Mouse (Mus musculus): Measurements from ENCODE around the gene Nme7.

Gene Nme7

GRCm38 (mm10) chr1:164436749-164437148 is 132.8 kb downstream of the Nme7 start:
- no peak for DNase-seq (ENCODE audit: low spot score)

- no peak for DNase-seq (ENCODE audit: low spot score)
Measured at GRCm38 (mm10) chr1:164440230-164440629, 136.3 kb downstream of the Nme7 start.

DNA sequence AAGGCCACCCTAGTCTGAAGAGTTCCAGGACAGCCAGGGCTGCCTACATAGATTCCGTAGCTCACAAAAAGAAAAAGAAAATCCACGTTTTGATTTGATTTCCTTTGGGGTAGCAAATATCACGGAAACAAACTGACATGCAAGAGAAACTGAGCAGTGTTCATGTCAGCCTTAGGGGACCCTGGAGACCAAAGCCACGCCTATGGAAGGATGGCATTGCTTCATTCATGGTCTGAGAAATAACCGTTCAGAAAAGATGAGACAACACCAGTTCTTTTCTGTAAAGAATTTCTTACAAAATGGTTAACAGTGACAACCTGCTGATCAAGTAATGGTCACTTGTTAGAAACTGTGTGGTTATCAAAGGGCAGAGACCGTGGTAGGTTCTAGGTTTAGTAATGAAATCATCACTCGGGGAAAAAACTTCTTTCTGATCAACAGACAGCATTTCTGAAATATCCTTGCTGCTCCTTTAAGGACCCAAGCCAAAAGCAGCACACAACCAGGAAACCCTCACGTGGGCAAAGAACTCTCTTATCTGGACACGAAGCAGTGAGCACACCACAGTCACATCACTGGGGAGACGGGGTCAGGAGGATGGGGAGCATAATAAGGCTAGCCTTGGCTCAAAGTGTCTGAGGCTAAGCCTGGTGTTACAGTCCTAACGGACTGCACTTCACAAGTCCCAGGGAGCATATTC is 136.9 kb downstream of the Nme7 start:
- no peak for DNase-seq (ENCODE audit: low spot score)

DNA sequence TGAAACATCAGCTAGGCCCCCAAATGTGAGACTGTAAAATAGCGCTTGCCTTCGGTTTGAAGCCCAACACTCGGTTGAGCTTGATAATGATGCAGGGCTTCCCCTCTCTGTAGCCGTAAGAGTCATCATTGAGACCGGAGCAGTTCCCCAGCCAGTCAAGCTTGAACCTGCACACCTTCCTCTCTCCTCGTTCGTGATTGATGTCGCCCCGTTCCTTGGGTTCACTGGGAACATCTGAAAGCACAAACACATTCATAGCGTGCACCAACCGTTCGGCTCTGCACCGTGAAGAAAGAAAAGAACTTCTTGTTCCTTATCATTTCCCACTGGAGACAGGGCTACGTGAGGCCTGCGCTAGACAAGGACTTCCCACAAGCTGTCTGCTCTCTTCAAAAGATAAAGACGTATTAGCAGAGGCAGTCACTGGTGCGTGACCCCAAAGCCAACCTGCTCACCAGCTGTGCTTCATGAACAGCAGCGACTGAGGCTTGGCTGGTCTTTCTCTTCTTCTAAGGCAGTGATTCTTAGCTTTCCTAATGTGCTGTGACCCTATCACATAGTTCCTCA is 137.6 kb downstream of the Nme7 start:
- no peak for DNase-seq (ENCODE audit: low spot score)

DNA sequence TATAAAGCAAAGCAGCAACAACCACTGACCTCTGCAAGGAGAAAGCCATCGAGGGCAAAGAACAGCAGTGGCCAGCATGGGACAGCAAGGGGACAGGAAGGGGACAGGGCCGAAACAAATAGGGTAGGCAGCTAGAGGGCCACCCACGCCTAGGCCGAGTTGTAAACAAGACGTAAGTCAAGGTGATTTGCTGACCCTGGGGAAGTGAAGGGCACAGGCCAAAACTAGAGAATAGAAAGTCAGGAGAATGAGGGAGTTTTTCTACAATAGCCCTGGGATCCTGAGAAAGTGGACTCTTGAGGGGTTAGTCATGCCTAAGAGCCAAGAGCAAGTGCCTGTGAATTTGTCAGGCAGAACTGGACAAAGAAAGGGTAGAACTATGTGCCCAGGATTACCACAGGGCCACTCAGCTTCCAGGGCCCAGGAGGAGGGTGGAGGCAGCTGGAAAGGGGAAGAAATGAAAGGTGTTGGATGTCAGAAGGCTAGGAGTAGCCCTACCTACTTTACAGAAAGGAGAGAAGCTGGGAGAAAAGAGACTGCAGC is 141.8 kb downstream of the Nme7 start:
- no peak for DNase-seq (ENCODE audit: low spot score)

DNA sequence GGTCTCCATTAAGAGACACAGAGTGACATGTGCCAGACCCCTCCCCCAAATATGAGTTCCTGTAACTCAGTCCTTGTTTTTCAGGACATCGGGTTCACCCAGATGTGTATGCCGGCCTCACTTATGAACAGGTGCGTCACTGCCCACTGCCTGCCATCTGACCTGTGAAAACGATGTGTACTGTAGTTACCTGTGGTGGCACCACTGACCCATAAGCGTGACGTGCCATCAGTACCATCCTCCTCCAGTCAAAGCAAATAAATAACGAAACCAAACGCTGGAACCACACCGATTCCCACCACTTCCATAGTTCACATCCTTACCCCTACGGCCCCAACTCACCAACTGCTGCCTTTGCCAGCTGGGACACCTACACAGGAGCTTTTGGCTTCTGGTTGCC is 142.6 kb downstream of the Nme7 start:
- DNase-seq (ENCODE audit: low spot score): no peak

DNA sequence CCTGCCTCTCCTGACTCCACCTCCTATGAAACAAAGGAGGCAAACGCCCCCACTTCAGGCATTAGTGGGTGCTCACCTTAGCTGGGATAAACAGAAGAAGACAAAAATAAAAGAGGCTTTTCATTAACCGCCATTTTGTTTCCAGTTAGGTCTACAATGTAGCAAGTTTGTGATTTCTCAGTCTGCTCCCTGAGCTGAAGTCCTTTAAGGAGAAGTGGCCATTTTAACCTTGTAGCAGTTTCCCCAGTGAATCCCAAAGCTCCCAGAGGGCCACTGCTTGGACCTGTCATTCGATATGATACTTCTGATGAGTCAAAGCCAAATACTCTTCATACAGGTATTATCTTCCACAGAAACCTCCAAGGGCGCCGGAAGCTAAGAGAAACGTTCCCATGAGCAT is 143.6 kb downstream of the Nme7 start:
- no peak for DNase-seq (ENCODE audit: low spot score)

- DNase-seq (ENCODE audit: low spot score): no peak
Measured at GRCm38 (mm10) chr1:164449626-164450025, 145.7 kb downstream of the Nme7 start.

- no peak for DNase-seq (ENCODE audit: low spot score)
Measured at GRCm38 (mm10) chr1:164450231-164450630, 146.3 kb downstream of the Nme7 start.

DNA sequence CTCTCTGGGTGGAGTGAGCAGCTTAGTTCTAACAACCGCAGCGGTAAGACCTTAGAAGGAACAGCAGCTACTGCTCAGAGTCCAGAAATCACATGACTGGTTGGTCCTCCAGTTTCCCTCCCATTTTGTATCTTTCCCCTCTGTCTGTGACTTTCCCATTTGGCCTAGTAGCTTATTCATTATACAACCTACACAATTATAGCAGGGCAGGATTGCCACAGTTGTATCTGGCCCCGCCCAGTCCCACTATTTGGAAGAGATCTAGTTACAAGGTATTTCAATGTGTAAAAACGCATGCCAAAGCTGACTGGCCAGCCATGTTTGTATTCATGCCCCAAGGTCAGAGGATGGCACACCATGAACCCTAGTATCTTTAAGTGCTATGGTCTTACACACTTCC is 146.7 kb downstream of the Nme7 start:
- DNase-seq (ENCODE audit: low spot score): no peak

- DNase-seq (ENCODE audit: low spot score): no peak
Measured at GRCm38 (mm10) chr1:164451346-164451745, 147.4 kb downstream of the Nme7 start.

DNA sequence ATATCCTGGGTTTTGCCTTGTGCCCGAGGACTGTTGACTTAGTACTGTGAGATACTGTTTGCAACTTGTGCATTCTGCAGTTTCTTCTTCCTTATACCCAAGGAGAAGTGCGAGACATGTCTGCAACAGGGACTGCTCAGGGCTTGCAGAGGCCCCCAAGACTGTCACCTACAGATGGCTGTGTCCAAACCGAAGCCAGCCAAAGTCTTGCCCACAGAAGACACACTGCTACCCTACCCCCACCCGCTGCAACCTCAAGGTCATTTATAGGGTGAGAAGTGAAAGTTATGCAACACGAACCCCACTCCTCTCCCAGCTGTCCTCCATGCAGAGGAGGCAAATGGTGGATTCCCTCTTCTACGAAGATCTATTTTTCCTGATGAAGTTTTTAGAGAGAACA is 148.7 kb downstream of the Nme7 start:
- DNase-seq (ENCODE audit: low spot score): no peak

DNA sequence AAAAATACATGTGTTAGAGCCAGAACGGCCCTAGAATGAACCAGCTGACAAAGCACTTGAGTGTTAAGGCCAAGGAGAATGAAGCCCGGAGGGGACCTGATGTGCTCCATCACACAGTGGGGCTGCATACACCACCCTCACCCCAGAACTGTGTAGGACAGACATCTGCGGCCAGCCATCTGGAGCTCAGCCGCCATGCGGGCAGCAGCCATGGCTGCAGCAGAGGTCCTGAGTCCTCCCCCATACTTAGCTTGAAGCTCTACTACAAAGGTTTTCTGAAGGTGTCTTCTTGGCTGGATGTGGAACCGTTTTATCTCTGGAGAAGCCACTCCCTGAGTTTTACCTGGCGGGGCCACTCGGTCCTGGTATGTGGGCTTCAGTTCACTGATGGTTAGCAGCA is 149.2 kb downstream of the Nme7 start:
- no peak for DNase-seq (ENCODE audit: low spot score)

DNA sequence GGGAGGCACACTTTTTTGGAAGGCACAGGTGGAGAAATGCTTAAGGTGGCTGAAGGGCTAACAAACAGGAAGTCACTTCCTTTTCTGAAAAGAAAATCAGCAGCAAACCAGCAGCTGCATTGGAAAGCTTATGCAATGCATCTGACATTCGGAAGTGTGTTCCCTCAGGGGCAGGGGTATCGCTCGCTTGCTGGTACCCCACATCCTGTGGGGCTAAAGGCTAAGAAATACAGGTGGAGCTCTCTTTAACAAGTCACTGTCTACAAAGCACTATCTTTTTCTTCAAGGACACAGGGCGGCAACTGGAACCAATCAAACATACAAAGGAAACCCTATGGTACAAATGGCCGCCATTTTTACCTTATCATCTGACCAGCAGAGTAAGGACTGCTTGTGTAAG is 149.8 kb downstream of the Nme7 start:
- DNase-seq (ENCODE audit: low spot score): no peak

DNA sequence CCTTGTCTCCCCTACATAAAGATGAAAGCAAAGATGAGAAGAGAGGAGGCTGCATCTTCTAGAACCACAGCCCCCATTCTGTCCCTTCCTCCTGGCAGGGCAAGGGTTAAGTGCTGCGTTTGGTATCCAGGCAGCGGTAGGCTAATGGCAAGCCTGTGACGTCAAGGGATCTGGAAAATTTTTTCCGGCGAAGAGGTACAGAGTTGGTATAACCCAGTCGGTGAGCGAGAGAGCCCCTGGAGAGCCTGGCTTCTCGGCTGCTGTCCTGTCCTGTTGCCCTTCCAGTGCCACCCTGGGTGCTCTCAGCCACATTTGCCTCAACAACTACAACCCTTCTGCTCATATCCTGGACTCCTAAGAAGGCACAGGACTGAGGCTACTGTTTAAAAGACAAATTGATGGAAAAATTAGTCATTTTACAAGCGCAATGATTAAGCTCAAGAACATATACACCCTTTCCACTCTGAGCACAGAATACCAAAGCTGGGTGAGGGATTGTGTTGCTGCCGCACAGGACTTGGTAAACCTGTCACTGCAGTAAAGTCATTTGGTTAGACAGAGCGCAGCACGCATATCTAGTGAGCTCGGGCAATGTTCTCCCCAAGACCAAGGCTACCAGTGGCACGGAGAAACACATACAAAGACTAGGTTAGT is 151.0 kb downstream of the Nme7 start:
- no peak for DNase-seq (ENCODE audit: low spot score)

- DNase-seq (ENCODE audit: low spot score): no peak
Measured at GRCm38 (mm10) chr1:164455614-164456013, 151.7 kb downstream of the Nme7 start.

GRCm38 (mm10) chr1:164456065-164456464 is 152.1 kb downstream of the Nme7 start:
- no peak for DNase-seq (ENCODE audit: low spot score)

GRCm38 (mm10) chr1:164456731-164457130 is 152.8 kb downstream of the Nme7 start:
- DNase-seq (ENCODE audit: low spot score): no peak

- no peak for DNase-seq (ENCODE audit: low spot score)
Measured at GRCm38 (mm10) chr1:164457531-164458244, 153.8 kb downstream of the Nme7 start.

DNA sequence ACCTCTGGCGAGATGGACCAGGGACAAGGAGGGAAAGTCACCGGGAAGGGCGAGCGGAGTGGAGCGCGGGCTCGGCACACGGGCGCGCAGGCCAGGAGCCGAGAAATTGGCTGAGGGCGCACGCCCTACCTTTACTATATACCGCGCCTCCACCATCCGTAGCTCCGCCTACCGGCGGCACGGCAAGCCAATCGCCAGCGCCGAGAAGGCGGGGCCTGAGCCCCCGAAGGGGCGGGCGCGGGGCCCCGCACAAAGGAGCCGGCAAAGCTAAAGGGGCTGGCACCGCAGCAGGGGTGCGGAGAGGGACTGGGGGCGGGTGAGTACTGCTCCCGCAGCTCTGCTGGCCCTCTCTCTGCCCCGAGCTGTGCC is 154.3 kb downstream of the Nme7 start, which contains the start of gene Atp1b1:
Atp1b1 (minus strand) TSS at position 111 of the 369 bp plus-strand sequence.
- no peak for DNase-seq (ENCODE audit: low spot score)

DNA sequence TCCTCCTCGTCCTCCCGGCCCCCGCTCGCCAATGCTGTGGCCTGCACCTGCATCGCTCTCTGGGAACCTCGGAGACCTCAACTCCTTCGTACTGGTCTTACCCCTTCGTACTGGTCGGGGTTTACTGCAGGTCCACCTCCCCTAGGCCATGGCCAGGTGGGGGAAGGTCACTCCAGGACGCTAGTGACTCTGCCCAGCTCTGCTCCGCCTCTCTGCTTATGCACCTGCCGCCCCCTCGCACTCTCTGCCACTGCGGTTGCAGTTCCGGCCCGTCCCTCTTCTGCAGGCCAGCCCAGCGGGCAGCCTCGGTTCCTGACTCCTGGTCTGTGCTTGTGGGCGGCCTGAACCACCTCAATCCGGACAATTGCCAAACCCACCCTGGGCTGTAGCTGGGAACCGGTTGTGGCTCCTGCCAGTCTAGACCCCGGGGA is 154.7 kb downstream of the Nme7 start:
- DNase-seq (ENCODE audit: low spot score): no peak

DNA sequence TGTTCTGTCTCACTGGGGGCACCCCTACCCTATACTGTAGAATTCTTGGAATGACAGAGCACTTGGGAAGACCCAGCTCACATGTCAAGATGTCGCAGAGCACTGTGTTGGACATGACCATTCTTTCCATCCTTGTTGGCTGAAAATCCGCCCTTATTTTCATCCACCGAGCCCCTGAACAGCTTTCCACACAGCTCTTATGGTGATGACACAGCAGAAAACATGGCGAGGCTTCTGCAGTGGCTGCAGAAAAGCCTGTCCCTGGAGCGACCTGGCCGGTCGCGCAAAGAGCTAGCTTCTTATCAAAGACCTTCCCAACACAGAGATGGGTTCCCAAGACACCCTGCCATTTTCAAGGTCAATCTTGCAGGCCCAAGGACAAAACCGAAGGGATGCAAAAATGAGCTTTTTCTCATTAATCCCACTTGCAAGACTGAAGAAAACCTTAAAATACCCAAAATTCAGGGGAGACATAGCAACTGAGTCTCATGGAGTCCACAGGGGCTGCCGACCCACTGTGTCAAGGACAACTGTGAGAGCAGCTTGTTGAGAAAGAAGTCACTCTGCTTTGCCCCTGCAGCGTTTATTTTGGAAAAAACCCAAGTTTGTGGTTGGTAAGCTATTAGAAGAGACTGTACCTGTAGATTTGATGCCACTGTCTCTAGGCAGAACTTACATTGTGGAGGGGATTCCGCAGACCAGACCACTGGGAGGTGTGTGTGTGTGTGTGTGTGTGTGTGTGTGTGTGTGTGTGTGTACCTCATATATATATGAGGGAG is 155.4 kb downstream of the Nme7 start:
- DNase-seq (ENCODE audit: low spot score): no peak
